Mouse (Mus musculus): Measurements from ENCODE around the gene Abhd13.

The Abhd13 gene

DNA sequence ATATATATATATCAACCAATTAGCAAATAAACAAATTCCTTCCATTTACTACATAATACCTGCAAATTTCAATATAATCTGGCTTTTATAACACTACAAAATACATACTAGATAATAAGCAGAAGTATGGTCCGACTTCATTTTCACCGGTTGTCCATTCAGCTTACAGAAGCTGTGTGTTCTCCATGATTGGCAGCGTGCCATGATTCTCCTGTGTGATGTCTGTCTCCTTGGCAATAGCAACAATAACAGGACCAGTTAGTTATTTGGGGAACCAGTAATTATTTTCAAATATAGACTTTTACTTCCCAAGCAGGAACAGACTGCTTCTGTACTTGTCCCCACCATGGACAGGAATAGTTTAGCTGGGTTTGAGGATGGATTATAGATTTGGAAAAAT lies 39.7 kb downstream of the Abhd13 start:
- DNase-seq: peak; percentile 69

DNA sequence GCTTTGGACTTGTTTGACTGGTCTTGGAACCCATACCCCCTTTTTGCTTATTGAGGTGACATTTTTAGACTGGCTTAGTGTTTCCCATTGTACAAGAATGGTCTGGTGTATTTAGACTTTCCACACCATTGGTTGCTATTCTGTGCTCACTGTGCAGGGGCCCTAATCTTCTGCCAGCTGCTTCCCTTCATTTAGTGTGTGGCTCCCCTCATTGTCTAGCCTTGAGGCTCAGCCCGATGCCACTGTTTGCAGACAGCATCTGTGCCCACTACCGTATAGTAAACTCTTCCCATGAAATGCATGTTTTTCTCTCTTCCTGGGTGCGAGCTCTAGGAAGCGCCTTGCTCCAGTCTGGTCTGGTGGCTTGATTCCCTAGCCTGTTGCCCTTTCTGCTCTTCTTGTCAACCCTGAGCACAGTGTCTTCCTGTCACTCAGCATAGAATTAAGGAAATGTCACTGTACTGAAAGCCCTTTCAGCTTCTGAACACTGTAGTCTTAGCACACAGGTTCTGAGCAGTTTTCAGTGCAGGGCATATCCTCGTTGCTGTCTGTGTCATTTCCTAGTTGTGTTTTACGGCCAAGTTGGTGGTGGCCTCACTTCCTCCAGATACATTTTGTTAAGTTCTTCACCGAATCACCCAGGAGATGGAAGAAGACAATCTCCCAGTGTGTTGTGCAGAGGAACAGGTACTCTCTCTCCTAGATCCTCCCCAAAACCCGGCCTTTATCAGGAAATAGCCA lies 53.0 kb downstream of the Abhd13 start:
- DNase-seq: peak; percentile 19

DNA sequence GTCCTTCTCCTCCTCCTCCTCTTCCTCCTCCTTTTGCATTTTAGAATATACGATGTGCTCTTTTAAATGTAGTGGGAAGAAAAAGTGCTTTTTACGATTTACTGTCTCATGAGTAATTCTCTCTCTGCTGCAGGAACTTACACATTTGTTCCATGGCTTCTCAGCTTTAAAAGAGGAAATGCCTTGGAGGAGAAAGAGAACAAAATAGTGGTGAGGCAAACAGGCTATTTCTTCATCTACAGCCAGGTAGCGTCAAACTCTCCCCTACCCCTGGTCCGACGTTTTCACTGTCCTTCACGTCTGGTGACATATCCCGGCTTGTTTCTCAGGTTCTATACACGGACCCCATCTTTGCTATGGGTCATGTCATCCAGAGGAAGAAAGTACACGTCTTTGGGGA lies 53.7 kb downstream of the Abhd13 start:
- DNase-seq: no peak

DNA sequence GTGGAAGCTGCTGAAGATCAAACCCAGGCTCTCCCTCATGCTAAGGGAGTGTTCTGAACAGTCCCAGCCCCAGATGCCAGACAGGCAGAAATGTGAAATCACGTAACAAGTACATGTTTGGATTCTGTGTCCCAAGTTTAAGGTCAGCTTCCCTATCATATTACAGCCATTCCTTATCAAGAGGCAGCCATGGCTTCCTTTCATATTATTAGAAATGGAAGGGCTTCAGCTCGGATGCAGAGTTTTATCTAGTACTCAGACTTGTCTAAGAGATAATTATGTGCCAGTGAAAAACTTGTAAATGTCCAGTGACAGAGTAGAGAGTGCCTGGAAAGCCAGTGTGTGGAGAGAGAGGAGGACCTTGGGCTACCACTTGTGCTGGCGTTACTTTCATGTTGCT lies 63.4 kb downstream of the Abhd13 start:
- DNase-seq: no peak
